Mouse (Mus musculus) stomach, postnatal 0 days (tissue): Measurements from ENCODE around the gene Cyb5d1. TPM values are rescaled to one million over a fixed set of nuclear protein-coding genes. Genes with fewer than 3 reads are reported as not detected.

Experiments
- ATAC-seq: fragments of 200-750 bp; cut with Nextera tagmentation; 2 replicates; pipeline ENCODE4 v1.8.0; 2017; ENCODE audit not compliant: low FRiP score, low TSS enrichment
- DNase-seq: peaks from one replicate; pipeline ENCODE4 v3.0.0-alpha.2; 2016; ENCODE audit warnings: low spot score
- H3K27ac ChIP-seq: fragments of 300-500 bp; sonication (generic); replicated peaks from 2 replicates; pipeline ENCODE4 v1.5.1; 2014; ENCODE audit warnings: mild to moderate bottlenecking, control low read depth
- H3K27me3 ChIP-seq: fragments of 300-500 bp; sonication (generic); 2 replicates; pipeline ENCODE4 v1.6.1; 2014; ENCODE audit warnings: low read length; ENCODE audit not compliant: control insufficient read depth, insufficient read depth
- H3K36me3 ChIP-seq: fragments of 300-500 bp; sonication (generic); 2 replicates; pipeline ENCODE4 v1.6.1; 2014; ENCODE audit warnings: low read length, mixed read lengths; ENCODE audit not compliant: control insufficient read depth, insufficient read depth
- H3K4me1 ChIP-seq: fragments of 300-500 bp; sonication (generic); replicated peaks from 2 replicates; pipeline ENCODE4 v1.6.1; 2014; ENCODE audit warnings: antibody characterized with exemption; ENCODE audit not compliant: control insufficient read depth, insufficient read depth
- H3K4me2 ChIP-seq: fragments of 300-500 bp; sonication (generic); replicated peaks from 2 replicates; pipeline ENCODE4 v1.6.1; 2014; ENCODE audit warnings: low read depth, mild to moderate bottlenecking, control low read depth, moderate library complexity
- H3K4me3 ChIP-seq: fragments of 300-500 bp; sonication (generic); 2 replicates; pipeline ENCODE4 v1.5.1; 2014; ENCODE audit warnings: low read depth, low read length, control low read depth
- H3K9ac ChIP-seq: fragments of 300-500 bp; sonication (generic); 2 replicates; pipeline ENCODE4 v1.6.1; 2014; ENCODE audit warnings: mild to moderate bottlenecking, low read length, control low read depth, mixed read lengths
- H3K9me3 ChIP-seq: fragments of 300-500 bp; sonication (generic); 2 replicates; pipeline ENCODE4 v1.6.1; 2016; ENCODE audit warnings: low read length; ENCODE audit not compliant: control insufficient read depth
- CTCF ChIP-seq: IDR thresholded peaks from 2 replicates; pipeline ENCODE4 v1.5.1; 2016; ENCODE audit warnings: antibody characterized with exemption, low read depth, mild to moderate bottlenecking, moderate library complexity
- EP300 ChIP-seq: optimal IDR thresholded peaks from 2 replicates; pipeline ENCODE3; 2016; ENCODE audit warnings: antibody characterized with exemption
- WGBS: fragments of 180-500 bp; shearing (Covaris S2); extraction: QIAGEN DNeasy Blood & Tissue Kit; methylation state at CpG from one replicate; pipeline ENCODE4 v1.1.7; 2014; 5-methylcytosine and 5-hydroxymethylcytosine counted together
- polyA plus RNA-seq: library from polyadenylated mRNA; unstranded; fragments of >200 nt; fragmentation: Nextera tagmentation; extraction: Ambion mirVana; gene quantifications from 2 replicates; pipeline ENCODE4 v1.2.1, GENCODE M21; 2015

The Cyb5d1 gene
- polyA plus RNA-seq, 1 experiment from 2014 or later: 9.1 TPM

DNA sequence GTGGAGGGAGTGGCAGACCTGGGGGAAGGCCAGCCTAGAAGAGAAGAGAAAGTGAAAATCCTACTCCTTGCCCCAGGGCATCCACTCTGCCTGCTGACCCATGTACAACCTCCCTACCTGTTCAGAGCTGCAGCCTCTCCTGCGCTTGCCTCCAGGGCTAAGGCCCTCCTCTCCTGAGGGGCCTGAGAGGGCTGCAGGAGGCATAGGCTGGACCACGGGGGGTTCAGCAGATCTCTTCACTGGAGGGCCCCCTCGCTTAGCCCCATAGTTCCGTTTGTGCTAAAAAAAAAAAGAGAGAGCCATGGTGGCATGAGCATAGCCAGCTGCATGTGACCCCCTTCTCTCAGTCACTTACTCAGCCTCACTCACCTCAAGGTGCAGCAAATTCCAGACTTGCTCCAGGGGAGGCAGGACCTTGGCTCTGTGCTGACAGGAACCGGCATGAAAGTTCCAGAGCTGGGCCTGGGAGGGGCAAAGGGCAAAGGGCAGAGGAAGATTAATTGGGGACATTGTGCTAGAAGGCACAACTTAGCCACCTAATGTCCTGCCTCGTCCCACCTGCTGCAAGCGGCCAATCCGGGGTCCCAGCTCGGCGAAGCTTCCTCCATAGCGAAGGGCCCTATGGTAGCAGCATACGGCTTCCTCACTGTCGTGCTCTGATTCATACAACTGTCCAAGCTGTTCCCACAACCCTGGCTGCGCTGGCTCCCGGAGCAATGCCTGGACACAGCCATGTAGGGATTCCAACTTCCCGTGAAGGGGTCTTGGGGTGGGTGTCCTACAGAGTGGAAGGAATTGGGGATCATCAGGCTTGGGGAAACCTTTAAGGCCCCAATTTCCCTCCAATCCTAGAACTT is 11.7 kb upstream of the Cyb5d1 start:
- Histone ChIP-seq H3K27ac (no peak overlapping the region), H3K4me1 (peaks cover 8% of the 10 kb centered on the region), H3K9ac (no peak overlapping the region), H3K9me3 (no peaks in the 10 kb centered on the region), H3K27me3 (no peaks in the 10 kb centered on the region), H3K4me2 (no peak overlapping the region), H3K4me3 (no peak overlapping the region), H3K36me3 (peaks cover 40% of the 10 kb centered on the region)
- no peak for DNase-seq
- 88% methylated on average over 16 of the region's 16 CpGs for WGBS
- no peak for TF ChIP-seq CTCF
- TF ChIP-seq EP300: no peak
- no peak for ATAC-seq

DNA sequence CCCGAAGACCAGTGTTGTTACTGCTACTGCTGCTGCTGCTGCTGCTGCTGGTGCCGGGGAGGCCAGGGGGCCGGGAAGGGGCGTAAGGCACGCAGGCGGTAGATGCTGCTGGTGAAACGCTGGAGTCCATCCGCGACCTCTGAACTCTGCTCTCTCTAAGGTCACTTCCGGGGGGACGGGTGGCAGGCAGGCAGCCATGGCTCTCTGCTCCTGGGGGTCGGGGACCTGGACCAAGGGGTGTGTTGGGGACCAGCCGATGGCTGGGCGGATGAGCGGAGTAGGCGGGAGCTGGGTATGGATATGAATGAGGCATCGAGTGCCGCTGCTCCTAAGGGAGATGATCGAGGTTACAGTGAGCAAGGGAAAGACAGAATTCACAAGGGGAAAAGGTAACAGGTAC is 10.9 kb upstream of the Cyb5d1 start:
- Histone ChIP-seq H3K4me1 (peaks cover 4% of the 10 kb centered on the region), H3K9me3 (no peaks in the 10 kb centered on the region), H3K27me3 (no peaks in the 10 kb centered on the region), H3K36me3 (peaks cover 38% of the 10 kb centered on the region), H3K4me2 (no peak overlapping the region), H3K4me3 (no peak overlapping the region), H3K9ac (no peak overlapping the region), H3K27ac (no peak overlapping the region)
- whole genome bisulfite sequencing: 86% methylated on average over 19 of the region's 19 CpGs
- ATAC-seq (no peak), DNase-seq (no peak)
- no peak for TF ChIP-seq EP300

DNA sequence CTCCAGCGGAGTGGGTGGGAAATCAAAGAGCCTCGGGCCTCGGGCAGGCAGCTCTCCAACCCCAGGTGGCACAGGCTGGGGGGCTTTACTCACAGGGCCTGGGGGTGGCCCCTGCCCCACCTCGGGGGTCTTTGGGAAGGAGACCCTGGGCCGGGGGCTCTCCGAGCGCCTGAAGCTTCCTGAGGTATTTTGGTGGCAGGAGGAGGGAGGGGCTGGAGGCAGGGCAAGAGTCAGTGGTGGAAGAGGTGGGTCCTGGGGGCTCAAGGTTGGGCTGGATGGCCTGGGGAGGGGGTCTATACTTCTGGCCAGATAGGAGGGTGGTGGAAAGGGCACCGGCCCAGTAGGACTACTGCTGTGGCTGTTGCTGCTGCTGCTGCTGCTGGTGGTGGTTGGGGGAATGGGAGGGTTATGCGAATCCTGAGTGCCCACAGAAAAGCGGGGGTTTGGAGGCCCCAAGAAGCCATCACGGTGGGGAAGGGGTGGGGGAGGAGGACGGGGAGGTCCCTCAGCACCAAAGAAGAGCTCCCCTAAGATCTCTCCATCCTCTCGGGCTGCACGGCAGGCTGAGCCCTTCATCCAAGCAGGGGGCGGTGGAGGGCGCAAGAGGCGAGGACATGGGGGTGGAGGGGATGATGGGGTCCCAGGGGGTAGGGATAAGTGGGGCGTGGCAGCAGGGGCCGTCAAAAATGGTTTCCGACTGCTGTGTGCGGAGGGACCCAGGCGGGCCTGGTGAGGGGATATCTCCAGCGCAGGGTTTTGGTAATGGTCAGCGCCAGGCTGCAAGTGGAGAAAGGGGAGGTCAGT is 10.2 kb upstream of the Cyb5d1 start:
- no peak for DNase-seq
- Histone ChIP-seq H3K27ac (no peak overlapping the region), H3K9ac (no peak overlapping the region), H3K4me1 (peaks cover 4% of the 10 kb centered on the region), H3K4me2 (no peak overlapping the region), H3K9me3 (no peaks in the 10 kb centered on the region), H3K36me3 (peaks cover 43% of the 10 kb centered on the region), H3K4me3 (no peak overlapping the region), H3K27me3 (no peaks in the 10 kb centered on the region)
- 87% methylated on average over 23 of the region's 24 CpGs for WGBS
- no peak for ATAC-seq
- TF ChIP-seq CTCF: no peak
- no peak for TF ChIP-seq EP300

- Histone ChIP-seq H3K9ac (no peak overlapping the region), H3K27ac (no peak overlapping the region), H3K36me3 (peaks cover 50% of the 10 kb centered on the region), H3K4me3 (no peak overlapping the region), H3K4me2 (no peak overlapping the region), H3K4me1 (peaks cover 4% of the 10 kb centered on the region), H3K9me3 (no peaks in the 10 kb centered on the region), H3K27me3 (no peaks in the 10 kb centered on the region)
- no peak for DNase-seq
- 90% methylated on average over 23 of the region's 24 CpGs for WGBS
- ATAC-seq: no peak
- TF ChIP-seq CTCF: no peak
These were observed 9.4 kb upstream of the Cyb5d1 start for GRCm38 (mm10) chr11:69404595-69405396.

- Histone ChIP-seq H3K9ac (no peak overlapping the region), H3K36me3 (peaks cover 53% of the 10 kb centered on the region), H3K9me3 (no peaks in the 10 kb centered on the region), H3K4me3 (no peak overlapping the region), H3K4me1 (peaks cover 4% of the 10 kb centered on the region), H3K27ac (no peak overlapping the region), H3K27me3 (no peaks in the 10 kb centered on the region), H3K4me2 (no peak overlapping the region)
- TF ChIP-seq CTCF (no peak), EP300 (no peak)
- WGBS: 90% methylated on average over 38 of the region's 38 CpGs
- ATAC-seq (no peak), DNase-seq (no peak)
These were observed 8.5 kb upstream of the Cyb5d1 start for GRCm38 (mm10) chr11:69403691-69404594.
